Mouse (Mus musculus) intestine, embryonic 14.5 days (tissue): ENCODE measurements around the gene Kdsr. TPM values are rescaled to one million over a fixed set of nuclear protein-coding genes. Genes with fewer than 3 reads are reported as not detected.

Experiments
- ATAC-seq: fragments of 200-750 bp; cut with Nextera tagmentation; replicated peaks from 2 replicates; pipeline ENCODE4 v1.8.0; 2017; ENCODE audit warnings: low read depth, moderate number of reproducible peaks, moderate TSS enrichment, moderate library complexity; ENCODE audit not compliant: low FRiP score, low TSS enrichment
- DNase-seq: peaks from one replicate; pipeline ENCODE4 v3.0.0-alpha.2; 2018; ENCODE audit warnings: low spot score
- H3K27ac ChIP-seq: fragments of 300-500 bp; sonication (generic); 2 replicates; pipeline ENCODE4 v1.5.1; 2014; ENCODE audit warnings: low read depth, mild to moderate bottlenecking, control low read depth
- H3K27me3 ChIP-seq: fragments of 300-500 bp; sonication (generic); replicated peaks from 2 replicates; pipeline ENCODE4 v1.6.1; 2014; ENCODE audit warnings: low read length, control low read depth; ENCODE audit not compliant: control insufficient read depth, insufficient read depth
- H3K36me3 ChIP-seq: fragments of 300-500 bp; sonication (generic); 2 replicates; pipeline ENCODE4 v1.6.1; 2014; ENCODE audit warnings: low read length, control low read depth; ENCODE audit not compliant: control insufficient read depth, insufficient read depth
- H3K4me1 ChIP-seq: fragments of 300-500 bp; sonication (generic); replicated peaks from 2 replicates; pipeline ENCODE4 v1.6.1; 2014; ENCODE audit warnings: low read length, control low read depth, mixed read lengths; ENCODE audit not compliant: control insufficient read depth, insufficient read depth
- H3K4me2 ChIP-seq: fragments of 300-500 bp; sonication (generic); 2 replicates; pipeline ENCODE4 v1.6.1; 2014; ENCODE audit warnings: low read length
- H3K4me3 ChIP-seq: fragments of 300-500 bp; sonication (generic); 2 replicates; pipeline ENCODE4 v1.5.1; 2014; ENCODE audit warnings: low read depth, low read length, control low read depth, mixed read lengths
- H3K9ac ChIP-seq: fragments of 300-500 bp; sonication (generic); 2 replicates; pipeline ENCODE4 v1.6.1; 2014; ENCODE audit warnings: mild to moderate bottlenecking, low read length
- H3K9me3 ChIP-seq: fragments of 300-500 bp; sonication (generic); 2 replicates; pipeline ENCODE4 v1.6.1; 2016; ENCODE audit warnings: low read length, control low read depth; ENCODE audit not compliant: control insufficient read depth
- WGBS: fragments of 180-500 bp; shearing (Covaris S2); extraction: QIAGEN DNeasy Blood & Tissue Kit; methylation state at CpG from one replicate; pipeline ENCODE4 v1.1.7; 2014; 5-methylcytosine and 5-hydroxymethylcytosine counted together
- polyA plus RNA-seq: library from polyadenylated mRNA; unstranded; fragments of >200 nt; fragmentation: Nextera tagmentation; extraction: Ambion mirVana; gene quantifications from 2 replicates; pipeline ENCODE4 v1.2.1, GENCODE M21; 2014

Kdsr gene
- polyA plus RNA-seq, 1 experiment from 2014 or later = 13.5 TPM

- H3K9me3 ChIP-seq = no peaks in the 10 kb centered on the region
- no peaks in the 10 kb centered on the region for H3K27me3 ChIP-seq
- H3K27ac ChIP-seq = no peak overlapping the region
- H3K4me2 ChIP-seq = no peak overlapping the region
- 76% methylated on average over 5 of the region's 5 CpGs for WGBS
- DNase-seq = no peak
- H3K4me1 ChIP-seq = no peaks in the 10 kb centered on the region
- H3K4me3 ChIP-seq = no peak overlapping the region
- H3K36me3 ChIP-seq = no peaks in the 10 kb centered on the region
- no peak for ATAC-seq
- no peak overlapping the region for H3K9ac ChIP-seq
These were observed 81.5 kb downstream of the Kdsr start for GRCm38 (mm10) chr1:106678060-106678478.

Other genes starting within 250 kb of the Kdsr start
- 13.4 and 15.5 TPM in 2 replicates for gene Bcl2, start 45.5 kb downstream of the Kdsr start, polyA plus RNA-seq
- 74.8 and 82.1 TPM in 2 replicates for gene Vps4b, start 37.0 kb upstream of the Kdsr start, polyA plus RNA-seq
- gene Serpinb5, start 101.4 kb upstream of the Kdsr start, polyA plus RNA-seq = 0.27 TPM in 1 of 2 replicates, not detected in the other
- not detected in 2 replicates for gene Serpinb12, start 174.7 kb upstream of the Kdsr start, polyA plus RNA-seq
- gene Serpinb13, start 221.3 kb upstream of the Kdsr start, polyA plus RNA-seq = not detected in 2 replicates